Mouse (Mus musculus): Measurements from ENCODE around the gene Rnd3.

DNA sequence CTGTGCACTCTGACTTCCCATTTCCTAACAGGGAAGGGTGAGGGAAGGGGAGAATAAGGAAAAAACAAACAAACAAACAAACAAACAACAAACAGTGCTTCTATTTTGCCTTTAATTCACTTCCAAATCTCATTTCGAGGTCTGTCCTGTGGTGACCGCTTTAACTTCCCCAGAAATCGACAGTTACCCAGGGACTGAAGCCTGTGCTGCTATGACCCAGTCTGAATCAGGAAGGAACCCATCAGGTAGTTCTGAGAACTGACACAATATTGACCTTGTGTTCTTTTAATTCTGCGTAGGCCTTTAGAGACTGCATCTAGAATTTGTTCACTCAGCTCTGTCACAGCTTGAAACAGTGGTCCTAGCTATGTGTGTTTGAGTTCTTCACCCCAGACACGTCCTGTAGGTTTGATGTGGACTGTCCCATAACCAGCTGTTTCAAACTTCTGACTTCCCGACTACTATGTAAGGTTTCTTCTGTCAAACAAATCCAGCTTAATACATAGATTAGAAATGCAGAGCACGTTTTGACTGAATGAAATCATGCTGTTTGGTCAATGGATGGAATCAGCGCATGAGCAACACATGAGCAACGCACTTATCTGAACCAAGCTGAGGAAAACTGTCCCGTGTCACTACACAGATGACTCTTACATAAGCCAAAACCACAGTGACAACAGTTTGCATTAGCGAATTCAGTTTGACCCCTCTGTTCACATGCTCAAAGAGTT, 59.9 kb downstream of the Rnd3 start:
- TF ChIP-seq CTCF (IDR thresholded peaks at IDR 0.05; ENCODE audit: control insufficient read depth, insufficient read depth, insufficient replicate concordance, low read depth, low read length) (no peak), POLR2A (IDR thresholded peaks at IDR 0.05; ENCODE audit: control insufficient read depth, low read depth, low read length) (no peak)

Data from testis, adult 2 months (tissue).